Mouse (Mus musculus): ENCODE data around the gene Cpeb4. TPM values are rescaled to one million over a fixed set of nuclear protein-coding genes. Genes with fewer than 3 reads are reported as not detected.

Cpeb4 gene
- polyA plus RNA-seq (2015; fragmentation: Nextera tagmentation; extraction: Ambion mirVana), result 15.1 and 18.2 TPM in 2 replicates

DNA sequence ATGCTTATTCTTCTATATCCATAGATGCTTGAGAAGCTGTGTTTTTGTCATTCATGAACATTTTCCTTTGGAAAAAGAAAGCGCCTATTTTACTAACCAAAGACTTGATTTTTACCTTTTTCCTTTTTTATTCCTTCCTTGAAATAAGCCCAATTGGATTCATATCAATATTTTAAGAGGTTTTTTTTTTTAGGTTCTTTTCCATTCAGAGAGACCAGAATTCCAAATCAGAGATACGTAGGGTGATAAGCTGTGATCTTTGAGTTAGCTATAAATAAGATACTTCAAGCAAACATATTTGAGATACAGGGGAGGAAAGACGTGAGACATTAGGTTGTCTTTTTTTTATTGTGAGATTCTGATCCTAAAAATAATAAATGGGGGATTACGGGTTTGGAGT lies at the start of gene Cpeb4:
Gene Cpeb4 (plus strand): TSS at position 301 of the 400 bp plus-strand sequence.
- Histone ChIP-seq H3K9me3 (no peaks in the 10 kb centered on the region), H3K4me1 (replicated peaks) (peaks cover 41% of the 10 kb centered on the region), H3K9ac (peak within 1 kb of the TSS; percentile 92), H3K36me3 (no peaks in the 10 kb centered on the region), H3K27me3 (no peaks in the 10 kb centered on the region), H3K4me3 (peak within 1 kb of the TSS; percentile 96), H3K27ac (replicated peaks) (peak within 1 kb of the TSS; percentile 93), H3K4me2 (peak within 1 kb of the TSS; percentile 95)
- WGBS, result 68% methylated on average over 4 of the region's 4 CpGs
- no peak for ATAC-seq (ENCODE audit: low read depth)

DNA sequence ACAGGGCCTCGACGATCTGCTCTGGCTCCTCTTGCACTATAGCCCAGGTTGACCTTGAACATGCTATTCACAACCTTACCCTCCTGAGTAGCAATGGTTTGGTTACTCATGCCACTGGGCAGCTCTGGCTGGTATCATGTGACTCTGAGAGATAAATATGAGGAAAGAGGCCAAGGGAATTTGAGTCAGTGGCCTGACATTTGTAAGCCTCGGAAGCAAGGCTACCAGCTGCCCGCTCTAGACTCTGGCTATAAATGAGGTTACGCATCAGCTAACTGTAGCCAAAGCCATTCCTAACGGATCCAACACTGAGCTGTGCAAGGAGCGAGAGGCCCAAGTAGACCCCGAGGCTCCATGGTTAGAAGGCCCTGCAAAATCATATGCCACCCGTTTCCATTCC lies 49.5 kb upstream of the Cpeb4 start:
- Histone ChIP-seq H3K36me3 (no peaks in the 10 kb centered on the region), H3K27me3 (no peaks in the 10 kb centered on the region), H3K4me1 (replicated peaks) (peaks cover 19% of the 10 kb centered on the region; the same call in 1 of the 2 replicates), H3K4me2 (no peak overlapping the region), H3K9ac (no peak overlapping the region), H3K4me3 (no peak overlapping the region), H3K27ac (replicated peaks) (no peak overlapping the region), H3K9me3 (no peaks in the 10 kb centered on the region)
- 87% methylated on average over 9 of the region's 9 CpGs for WGBS
- no peak for ATAC-seq (ENCODE audit: low read depth)

GRCm38 (mm10) chr11:31823513-31823912 lies 48.5 kb upstream of the Cpeb4 start:
- WGBS, result 91% methylated on average over 7 of the region's 7 CpGs
- Histone ChIP-seq H3K27ac (replicated peaks) (no peak overlapping the region), H3K36me3 (no peaks in the 10 kb centered on the region), H3K4me1 (replicated peaks) (peaks cover 13% of the 10 kb centered on the region; the same call in 1 of the 2 replicates), H3K27me3 (no peaks in the 10 kb centered on the region), H3K4me2 (no peak overlapping the region), H3K4me3 (no peak overlapping the region), H3K9me3 (no peaks in the 10 kb centered on the region), H3K9ac (no peak overlapping the region)
- ATAC-seq (ENCODE audit: low read depth), result no peak

DNA sequence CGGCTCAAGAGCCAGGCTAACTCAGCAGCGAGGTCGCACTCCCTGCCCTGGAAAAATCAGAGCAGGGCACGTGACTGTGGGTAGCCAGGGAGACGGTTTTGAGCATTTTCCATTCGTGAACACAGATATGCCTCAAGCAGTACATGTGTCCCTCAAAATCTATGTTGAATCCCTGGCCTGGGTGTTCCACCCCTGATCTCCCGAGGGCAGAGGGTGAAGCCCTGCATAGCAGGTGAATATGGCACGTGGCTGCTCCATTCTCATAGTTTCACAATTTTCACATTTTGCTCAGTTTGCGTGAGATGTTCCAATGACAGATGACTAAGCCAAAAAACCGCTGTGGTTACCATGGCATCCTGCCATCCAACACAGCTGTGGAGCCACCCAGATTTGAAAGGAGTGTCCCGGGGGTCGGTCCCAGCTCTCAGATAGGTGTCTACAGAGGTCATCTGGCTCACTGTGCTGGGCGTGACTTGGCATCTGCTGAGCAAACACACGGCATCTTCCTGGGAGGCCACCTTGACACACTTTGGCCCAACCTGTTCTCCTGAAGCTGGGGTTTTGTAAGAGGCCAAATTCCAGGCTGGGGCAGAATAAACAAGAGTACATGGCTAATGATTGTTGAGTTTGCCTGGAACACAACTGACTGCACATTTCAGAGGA lies 47.4 kb upstream of the Cpeb4 start:
- H3K4me2 ChIP-seq, result no peak overlapping the region
- H3K27me3 ChIP-seq, result no peaks in the 10 kb centered on the region
- ATAC-seq (ENCODE audit: low read depth), result no peak
- H3K4me3 ChIP-seq, result no peak overlapping the region
- 81% methylated on average over 14 of the region's 14 CpGs for WGBS
- peaks cover 12% of the 10 kb centered on the region; the same call in 1 of the 2 replicates for H3K4me1 ChIP-seq (replicated peaks)
- H3K9ac ChIP-seq, result no peak overlapping the region
- H3K36me3 ChIP-seq, result no peaks in the 10 kb centered on the region
- no peak overlapping the region for H3K27ac ChIP-seq (replicated peaks)
- no peaks in the 10 kb centered on the region for H3K9me3 ChIP-seq

GRCm38 (mm10) chr11:31828011-31828770 lies 43.8 kb upstream of the Cpeb4 start:
- no peaks in the 10 kb centered on the region for H3K27me3 ChIP-seq
- no peak for ATAC-seq (ENCODE audit: low read depth)
- H3K4me3 ChIP-seq, result no peak overlapping the region
- no peaks in the 10 kb centered on the region for H3K9me3 ChIP-seq
- no peak overlapping the region for H3K4me2 ChIP-seq
- no peak overlapping the region for H3K9ac ChIP-seq
- peaks cover 27% of the 10 kb centered on the region for H3K4me1 ChIP-seq (replicated peaks)
- H3K27ac ChIP-seq (replicated peaks), result 0 out of 2 replicates have a peak overlapping the region, but pooled peaks have one; percentile 28
- no peaks in the 10 kb centered on the region for H3K36me3 ChIP-seq
- WGBS, result 67% methylated on average over 4 of the region's 4 CpGs

DNA sequence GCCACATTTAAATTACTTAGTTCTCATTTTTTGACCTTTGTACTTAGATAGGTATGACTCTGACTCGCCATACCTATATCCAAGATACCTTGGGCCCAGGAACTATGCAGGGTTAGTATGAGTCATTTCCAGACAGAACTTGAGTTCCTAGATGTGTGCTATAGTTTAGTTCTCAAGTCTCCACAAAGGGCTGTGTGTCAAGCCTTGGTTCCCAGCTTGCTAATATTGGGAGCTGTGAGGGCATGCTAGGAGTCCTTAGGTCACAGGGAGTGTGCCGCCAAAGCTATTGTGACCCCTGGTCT lies 43.3 kb upstream of the Cpeb4 start:
- WGBS, result 85% methylated on average over 2 of the region's 2 CpGs
- Histone ChIP-seq H3K36me3 (no peaks in the 10 kb centered on the region), H3K27me3 (no peaks in the 10 kb centered on the region), H3K27ac (replicated peaks) (no peak overlapping the region), H3K4me2 (no peak overlapping the region), H3K4me1 (replicated peaks) (peaks cover 27% of the 10 kb centered on the region), H3K9me3 (no peaks in the 10 kb centered on the region), H3K4me3 (no peak overlapping the region), H3K9ac (no peak overlapping the region)
- ATAC-seq (ENCODE audit: low read depth), result no peak

DNA sequence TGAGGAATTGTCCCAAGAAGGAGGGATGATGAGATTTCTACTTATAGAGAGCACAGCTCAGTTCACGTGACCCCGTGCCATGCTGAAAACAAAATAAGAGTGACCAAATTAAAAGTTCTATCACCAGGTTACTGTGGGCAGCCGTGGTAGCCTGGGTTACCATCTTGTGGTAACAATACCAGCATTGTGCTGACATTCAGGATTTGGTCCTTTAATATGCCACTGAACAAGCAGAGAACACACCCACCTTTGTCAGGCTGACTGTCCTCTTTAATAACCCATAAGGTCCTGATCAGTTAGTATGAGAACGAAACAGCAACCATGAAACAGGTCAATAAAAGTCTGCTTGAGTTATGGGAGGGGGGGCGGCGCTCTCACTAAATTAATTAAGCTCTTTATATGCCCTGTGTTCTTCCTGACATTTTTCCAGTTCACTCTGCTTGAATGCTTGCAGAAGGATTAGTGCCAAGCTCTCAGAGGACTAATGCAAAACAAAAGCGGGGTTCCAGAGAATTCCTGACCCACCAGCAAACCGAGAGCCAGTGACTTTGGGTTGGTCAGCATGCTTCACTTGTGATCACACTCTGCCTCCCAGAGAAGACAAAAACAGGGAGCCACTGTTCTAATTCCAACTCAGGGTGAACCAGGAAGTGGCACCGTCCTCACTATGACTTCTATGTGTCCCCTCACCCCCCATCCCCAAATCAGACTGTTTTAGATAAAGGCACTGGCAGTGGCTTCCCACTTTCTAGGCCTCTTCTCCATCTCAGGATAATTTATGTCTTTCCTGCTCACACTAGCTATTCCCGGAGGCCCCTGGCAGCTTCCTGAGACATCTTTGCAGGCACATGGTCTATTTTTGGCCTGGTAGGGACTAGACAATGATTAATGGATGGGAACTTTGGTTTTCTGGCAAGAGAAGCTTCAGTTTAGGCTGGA lies 41.5 kb upstream of the Cpeb4 start:
- Histone ChIP-seq H3K4me2 (no peak overlapping the region), H3K9me3 (no peaks in the 10 kb centered on the region), H3K27me3 (no peaks in the 10 kb centered on the region), H3K27ac (replicated peaks) (peak overlapping the region; percentile 78), H3K9ac (no peak overlapping the region), H3K4me1 (replicated peaks) (peaks cover 27% of the 10 kb centered on the region), H3K36me3 (no peaks in the 10 kb centered on the region), H3K4me3 (no peak overlapping the region)
- WGBS, result 32% methylated on average over 10 of the region's 10 CpGs
- peak; percentile 66 for ATAC-seq (ENCODE audit: low read depth)

DNA sequence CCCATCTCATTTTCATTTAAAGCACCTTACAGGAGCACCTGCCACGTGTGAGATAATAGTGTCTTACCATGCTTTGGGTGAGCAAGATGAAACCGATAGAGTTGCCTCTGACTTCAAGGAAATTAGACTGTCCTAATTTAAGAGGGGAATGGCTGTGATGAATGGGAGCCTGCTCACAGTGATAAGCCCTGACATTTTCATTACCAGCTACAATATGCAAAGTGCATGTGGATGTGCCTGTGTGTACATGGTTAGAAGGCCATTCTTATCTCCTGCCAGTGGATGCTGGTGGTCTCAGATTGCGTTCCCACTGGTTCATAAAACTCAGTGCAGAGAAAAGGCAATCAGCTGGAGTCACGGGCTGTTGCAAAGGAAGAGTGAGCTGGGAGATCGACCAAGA lies 40.6 kb upstream of the Cpeb4 start:
- Histone ChIP-seq H3K9ac (no peak overlapping the region), H3K4me1 (replicated peaks) (peaks cover 27% of the 10 kb centered on the region), H3K4me3 (no peak overlapping the region), H3K27ac (replicated peaks) (peak overlapping the region; percentile 78), H3K4me2 (no peak overlapping the region), H3K9me3 (no peaks in the 10 kb centered on the region), H3K36me3 (no peaks in the 10 kb centered on the region), H3K27me3 (no peaks in the 10 kb centered on the region)
- no peak for ATAC-seq (ENCODE audit: low read depth)
- 59% methylated on average over 5 of the region's 5 CpGs for WGBS

GRCm38 (mm10) chr11:31831983-31832382 lies 40.0 kb upstream of the Cpeb4 start:
- Histone ChIP-seq H3K9me3 (no peaks in the 10 kb centered on the region), H3K4me1 (replicated peaks) (peaks cover 27% of the 10 kb centered on the region), H3K36me3 (no peaks in the 10 kb centered on the region), H3K4me2 (no peak overlapping the region), H3K9ac (no peak overlapping the region), H3K4me3 (no peak overlapping the region), H3K27ac (replicated peaks) (0 out of 2 replicates have a peak overlapping the region, but pooled peaks have one; percentile 78), H3K27me3 (no peaks in the 10 kb centered on the region)
- 91% methylated on average over 5 of the region's 5 CpGs for WGBS
- no peak for ATAC-seq (ENCODE audit: low read depth)

DNA sequence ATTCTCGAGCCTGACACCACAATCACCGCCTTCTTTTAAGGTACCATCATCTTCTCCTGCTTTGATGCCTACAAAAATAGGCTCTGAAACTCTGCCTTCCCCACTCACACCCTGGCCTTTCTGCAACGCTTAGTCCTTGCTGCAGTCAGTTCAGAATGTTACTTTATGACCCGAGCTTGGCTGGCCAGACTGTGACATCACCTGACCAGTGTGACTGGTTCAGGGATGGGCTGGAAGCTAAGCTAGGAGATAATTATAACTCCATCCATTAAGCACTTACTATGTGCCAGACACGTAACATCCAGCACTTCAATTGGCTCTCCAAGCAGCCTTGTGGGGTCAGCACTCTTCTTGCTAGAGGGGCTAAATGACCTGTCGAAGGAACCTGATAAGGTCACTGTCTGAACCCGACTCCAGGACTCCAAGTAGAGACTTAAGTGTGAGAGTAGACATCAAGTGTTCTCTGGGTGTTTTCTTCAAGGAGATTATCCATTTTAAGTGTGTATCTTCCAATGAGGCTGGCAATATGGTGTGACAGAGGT lies 39.5 kb upstream of the Cpeb4 start:
- Histone ChIP-seq H3K27me3 (no peaks in the 10 kb centered on the region), H3K27ac (replicated peaks) (no peak overlapping the region), H3K4me1 (replicated peaks) (peaks cover 27% of the 10 kb centered on the region), H3K4me3 (no peak overlapping the region), H3K9me3 (no peaks in the 10 kb centered on the region), H3K4me2 (no peak overlapping the region), H3K36me3 (no peaks in the 10 kb centered on the region), H3K9ac (no peak overlapping the region)
- ATAC-seq (ENCODE audit: low read depth), result no peak
- 80% methylated on average over 7 of the region's 7 CpGs for WGBS

- Histone ChIP-seq H3K4me3 (no peak overlapping the region), H3K36me3 (no peaks in the 10 kb centered on the region), H3K27me3 (no peaks in the 10 kb centered on the region), H3K27ac (replicated peaks) (no peak overlapping the region), H3K4me1 (replicated peaks) (peaks cover 31% of the 10 kb centered on the region), H3K9ac (no peak overlapping the region), H3K9me3 (no peaks in the 10 kb centered on the region), H3K4me2 (no peak overlapping the region)
- 36% methylated on average over 2 of the region's 2 CpGs for WGBS
- no peak for ATAC-seq (ENCODE audit: low read depth)
Observed at GRCm38 (mm10) chr11:31833506-31833905, 38.5 kb upstream of the Cpeb4 start.

- no peak for ATAC-seq (ENCODE audit: low read depth)
- no peak overlapping the region for H3K9ac ChIP-seq
- no peaks in the 10 kb centered on the region for H3K27me3 ChIP-seq
- H3K27ac ChIP-seq (replicated peaks), result no peak overlapping the region
- WGBS, result 89% methylated on average over 3 of the region's 3 CpGs
- no peaks in the 10 kb centered on the region for H3K36me3 ChIP-seq
- H3K4me1 ChIP-seq (replicated peaks), result peaks cover 39% of the 10 kb centered on the region
- no peak overlapping the region for H3K4me2 ChIP-seq
- no peaks in the 10 kb centered on the region for H3K9me3 ChIP-seq
- H3K4me3 ChIP-seq, result no peak overlapping the region
Observed at GRCm38 (mm10) chr11:31835352-31835751, 36.7 kb upstream of the Cpeb4 start.

Measured in neural tube, embryonic 13.5 days (tissue).